Mouse (Mus musculus): Measurements from ENCODE around the gene Ripor2. TPM values are rescaled to one million over a fixed set of nuclear protein-coding genes. Genes with fewer than 3 reads are reported as not detected.

Ripor2 gene
- polyA plus RNA-seq, 1 experiment from 2014 or later, result 24.5 TPM

- ATAC-seq (replicated peaks), result no peak
- Histone ChIP-seq H3K4me3 (no peak overlapping the region), H3K9ac (replicated peaks) (no peak overlapping the region), H3K36me3 (0 out of 2 replicates have a peak, but pooled peaks cover 2% of the 10 kb centered on the region), H3K4me2 (replicated peaks) (no peak overlapping the region), H3K9me3 (no peaks in the 10 kb centered on the region), H3K27ac (replicated peaks) (no peak overlapping the region), H3K4me1 (peaks cover 6% of the 10 kb centered on the region; the same call in 1 of the 2 replicates), H3K27me3 (no peaks in the 10 kb centered on the region)
- 59% methylated on average over 12 of the region's 12 CpGs for WGBS
Measured at GRCm38 (mm10) chr13:24709656-24710396, 127.8 kb downstream of the Ripor2 start.

GRCm38 (mm10) chr13:24710968-24711367, 129.0 kb downstream of the Ripor2 start:
- no peak for ATAC-seq (replicated peaks)
- no peak overlapping the region for H3K4me2 ChIP-seq (replicated peaks)
- no peaks in the 10 kb centered on the region for H3K27me3 ChIP-seq
- WGBS, result 59% methylated on average over 7 of the region's 7 CpGs
- H3K36me3 ChIP-seq, result 0 out of 2 replicates have a peak, but pooled peaks cover 6% of the 10 kb centered on the region
- H3K4me3 ChIP-seq, result no peak overlapping the region
- H3K27ac ChIP-seq (replicated peaks), result no peak overlapping the region
- peaks cover 6% of the 10 kb centered on the region; the same call in 1 of the 2 replicates for H3K4me1 ChIP-seq
- no peak overlapping the region for H3K9ac ChIP-seq (replicated peaks)
- H3K9me3 ChIP-seq, result no peaks in the 10 kb centered on the region

- WGBS, result 82% methylated on average over 7 of the region's 7 CpGs
- Histone ChIP-seq H3K36me3 (peaks cover 11% of the 10 kb centered on the region; the same call in 1 of the 2 replicates), H3K4me1 (peaks cover 6% of the 10 kb centered on the region; the same call in 1 of the 2 replicates), H3K27ac (replicated peaks) (no peak overlapping the region), H3K9me3 (no peaks in the 10 kb centered on the region), H3K4me2 (replicated peaks) (no peak overlapping the region), H3K27me3 (no peaks in the 10 kb centered on the region), H3K4me3 (no peak overlapping the region), H3K9ac (replicated peaks) (no peak overlapping the region)
- ATAC-seq (replicated peaks), result no peak
Measured at GRCm38 (mm10) chr13:24712581-24713130, 130.7 kb downstream of the Ripor2 start.

GRCm38 (mm10) chr13:24713434-24714000, 131.5 kb downstream of the Ripor2 start:
- WGBS, result 8% methylated on average over 16 of the region's 16 CpGs
- Histone ChIP-seq H3K36me3 (peaks cover 15% of the 10 kb centered on the region), H3K9me3 (no peaks in the 10 kb centered on the region), H3K9ac (replicated peaks) (peak overlapping the region; percentile 25), H3K4me1 (peaks cover 6% of the 10 kb centered on the region; the same call in 1 of the 2 replicates), H3K4me3 (peak overlapping the region; percentile 18; the same call in 1 of the 2 replicates), H3K27ac (replicated peaks) (no peak overlapping the region), H3K4me2 (replicated peaks) (peak overlapping the region; percentile 40), H3K27me3 (no peaks in the 10 kb centered on the region)
- ATAC-seq (replicated peaks), result peak; percentile 89

- no peaks in the 10 kb centered on the region for H3K27me3 ChIP-seq
- 82% methylated on average over 9 of the region's 9 CpGs for WGBS
Measured at GRCm38 (mm10) chr13:24714360-24714885, 132.4 kb downstream of the Ripor2 start.

GRCm38 (mm10) chr13:24715601-24716000, 133.6 kb downstream of the Ripor2 start:
- H3K36me3 ChIP-seq, result peaks cover 15% of the 10 kb centered on the region
- peaks cover 6% of the 10 kb centered on the region; the same call in 1 of the 2 replicates for H3K4me1 ChIP-seq
- no peak overlapping the region for H3K27ac ChIP-seq (replicated peaks)
- H3K27me3 ChIP-seq, result no peaks in the 10 kb centered on the region
- no peaks in the 10 kb centered on the region for H3K9me3 ChIP-seq
- no peak overlapping the region for H3K4me2 ChIP-seq (replicated peaks)
- H3K4me3 ChIP-seq, result no peak overlapping the region
- 67% methylated on average over 5 of the region's 5 CpGs for WGBS
- no peak for ATAC-seq (replicated peaks)
- H3K9ac ChIP-seq (replicated peaks), result no peak overlapping the region

More at GRCm38 (mm10) chr13:24714360-24714885, 132.4 kb downstream of the Ripor2 start:
- no peak overlapping the region for H3K27ac ChIP-seq (replicated peaks)
- ATAC-seq (replicated peaks), result no peak
- H3K4me2 ChIP-seq (replicated peaks), result no peak overlapping the region
- H3K4me3 ChIP-seq, result no peak overlapping the region
- H3K36me3 ChIP-seq, result peaks cover 15% of the 10 kb centered on the region
- no peaks in the 10 kb centered on the region for H3K9me3 ChIP-seq
- peaks cover 6% of the 10 kb centered on the region; the same call in 1 of the 2 replicates for H3K4me1 ChIP-seq
- H3K9ac ChIP-seq (replicated peaks), result no peak overlapping the region

GRCm38 (mm10) chr13:24716441-24716840, 134.5 kb downstream of the Ripor2 start:
- ATAC-seq (replicated peaks), result no peak
- Histone ChIP-seq H3K9me3 (no peaks in the 10 kb centered on the region), H3K4me1 (peaks cover 6% of the 10 kb centered on the region; the same call in 1 of the 2 replicates), H3K4me3 (no peak overlapping the region), H3K9ac (replicated peaks) (no peak overlapping the region), H3K4me2 (replicated peaks) (no peak overlapping the region), H3K27me3 (no peaks in the 10 kb centered on the region), H3K36me3 (peaks cover 15% of the 10 kb centered on the region), H3K27ac (replicated peaks) (no peak overlapping the region)
- 88% methylated on average over 9 of the region's 9 CpGs for WGBS

GRCm38 (mm10) chr13:24717677-24718076, 135.7 kb downstream of the Ripor2 start:
- no peak for ATAC-seq (replicated peaks)
- no peak overlapping the region for H3K27ac ChIP-seq (replicated peaks)
- no peak overlapping the region for H3K4me3 ChIP-seq
- 83% methylated on average over 7 of the region's 7 CpGs for WGBS
- peaks cover 19% of the 10 kb centered on the region for H3K36me3 ChIP-seq
- H3K4me1 ChIP-seq, result peaks cover 6% of the 10 kb centered on the region; the same call in 1 of the 2 replicates
- H3K4me2 ChIP-seq (replicated peaks), result no peak overlapping the region
- no peaks in the 10 kb centered on the region for H3K27me3 ChIP-seq
- H3K9me3 ChIP-seq, result no peaks in the 10 kb centered on the region
- H3K9ac ChIP-seq (replicated peaks), result no peak overlapping the region

GRCm38 (mm10) chr13:24721502-24721901, 139.5 kb downstream of the Ripor2 start:
- H3K9ac ChIP-seq (replicated peaks), result no peak overlapping the region
- no peak overlapping the region for H3K4me2 ChIP-seq (replicated peaks)
- 90% methylated on average over 10 of the region's 10 CpGs for WGBS
- 0 out of 2 replicates have a peak, but pooled peaks cover 4% of the 10 kb centered on the region for H3K4me1 ChIP-seq
- H3K9me3 ChIP-seq, result no peaks in the 10 kb centered on the region
- no peak overlapping the region for H3K27ac ChIP-seq (replicated peaks)
- ATAC-seq (replicated peaks), result no peak
- H3K4me3 ChIP-seq, result no peak overlapping the region
- no peaks in the 10 kb centered on the region for H3K27me3 ChIP-seq
- H3K36me3 ChIP-seq, result peaks cover 15% of the 10 kb centered on the region

GRCm38 (mm10) chr13:24723699-24724394, 141.9 kb downstream of the Ripor2 start:
- Histone ChIP-seq H3K4me2 (replicated peaks) (no peak overlapping the region), H3K4me1 (0 out of 2 replicates have a peak, but pooled peaks cover 4% of the 10 kb centered on the region), H3K9ac (replicated peaks) (no peak overlapping the region), H3K4me3 (no peak overlapping the region), H3K9me3 (no peaks in the 10 kb centered on the region), H3K27ac (replicated peaks) (no peak overlapping the region), H3K27me3 (no peaks in the 10 kb centered on the region), H3K36me3 (peaks cover 8% of the 10 kb centered on the region; the same call in 1 of the 2 replicates)
- ATAC-seq (replicated peaks), result no peak
- WGBS, result 51% methylated on average over 8 of the region's 8 CpGs

- Histone ChIP-seq H3K4me3 (no peak overlapping the region), H3K36me3 (0 out of 2 replicates have a peak, but pooled peaks cover 8% of the 10 kb centered on the region), H3K9ac (replicated peaks) (no peak overlapping the region), H3K4me2 (replicated peaks) (no peak overlapping the region), H3K4me1 (0 out of 2 replicates have a peak, but pooled peaks cover 4% of the 10 kb centered on the region), H3K27me3 (no peaks in the 10 kb centered on the region), H3K27ac (replicated peaks) (no peak overlapping the region), H3K9me3 (no peaks in the 10 kb centered on the region)
- no peak for ATAC-seq (replicated peaks)
- WGBS, result 52% methylated on average over 4 of the region's 4 CpGs
Measured at GRCm38 (mm10) chr13:24724395-24724759, 142.4 kb downstream of the Ripor2 start.
